Mouse (Mus musculus) ES-Bruce4 (cell line): ENCODE data around the gene Hecw1.

ENCODE experiments used
- CTCF ChIP-seq: IDR thresholded peaks from one replicate; pipeline ENCODE4 v1.8.1; 2011; ENCODE audit warnings: low read depth, low read length
- POLR2A ChIP-seq: IDR thresholded peaks from one replicate; pipeline ENCODE4 v1.8.1; 2011; ENCODE audit warnings: low read length; ENCODE audit not compliant: insufficient read depth

- TF ChIP-seq POLR2A (no peak), CTCF (no peak)
These were observed 220.1 kb downstream of the Hecw1 start for GRCm38 (mm10) chr13:14302921-14303320.
